Mouse (Mus musculus): ENCODE data around the gene Ikbke.
"Not testable (repeated sequence)": the region's sequence is repeated elsewhere in the genome, so short reads cannot be mapped to it uniquely, and the experiment has no call there.

The Ikbke gene

DNA sequence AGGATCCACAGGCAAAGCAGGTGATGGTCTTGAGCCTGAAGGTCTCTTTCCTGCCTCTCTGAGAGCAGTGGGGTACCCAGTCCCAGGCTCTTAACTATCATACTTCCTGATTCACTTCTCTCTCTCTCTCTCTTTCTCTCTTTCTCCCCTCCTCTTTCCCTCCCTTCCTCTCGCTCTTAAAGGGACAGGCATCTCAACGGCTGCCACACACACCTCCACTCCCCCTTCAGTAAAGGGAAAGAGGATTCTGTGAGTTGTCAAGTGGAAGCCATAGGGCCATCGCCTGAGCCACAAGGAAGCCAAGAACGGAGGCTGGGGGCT lies at the start of gene Ikbke:
Ikbke (minus strand) TSS at position 151 of the 321 bp plus-strand sequence.
- DNase-seq, result no peak

DNA sequence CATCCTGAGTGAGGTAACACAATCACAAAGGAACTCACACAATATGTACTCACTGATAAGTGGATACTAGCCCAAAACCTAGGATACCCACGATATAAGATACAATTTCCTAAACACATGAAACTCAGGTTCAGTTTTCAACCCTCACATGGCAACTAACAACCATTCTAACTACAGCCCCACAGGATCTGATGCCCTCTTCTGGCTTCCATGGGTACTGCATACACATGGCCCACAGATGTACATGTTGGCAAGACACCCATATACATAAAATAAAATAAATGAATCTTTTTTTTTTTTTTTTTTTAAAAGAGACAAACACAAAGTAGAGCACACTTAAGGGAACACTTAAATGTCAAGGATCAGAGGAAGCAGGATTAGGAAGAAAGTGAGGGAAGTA lies 49.7 kb upstream of the Ikbke start:
- not testable (repeated sequence) for DNase-seq

DNA sequence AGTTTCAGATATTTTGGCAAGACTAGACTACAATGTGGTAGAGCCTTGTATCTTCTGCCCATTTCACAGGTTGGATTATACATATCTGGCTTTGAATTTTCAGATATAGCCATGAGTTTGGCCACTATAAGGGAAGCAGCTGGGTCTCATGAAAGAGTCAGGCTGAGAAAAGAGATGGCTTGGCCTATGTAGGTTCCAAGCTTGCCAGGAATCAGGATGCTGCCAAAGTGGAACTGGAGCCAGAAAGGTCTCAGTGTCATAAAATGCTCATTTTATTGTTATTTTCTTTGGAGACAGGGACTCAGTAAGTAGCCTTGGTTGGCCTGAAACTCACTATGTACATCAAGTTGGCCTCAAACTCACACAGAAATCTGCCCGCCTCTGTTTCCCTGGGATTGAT lies 47.8 kb upstream of the Ikbke start:
- DNase-seq, result no peak

DNA sequence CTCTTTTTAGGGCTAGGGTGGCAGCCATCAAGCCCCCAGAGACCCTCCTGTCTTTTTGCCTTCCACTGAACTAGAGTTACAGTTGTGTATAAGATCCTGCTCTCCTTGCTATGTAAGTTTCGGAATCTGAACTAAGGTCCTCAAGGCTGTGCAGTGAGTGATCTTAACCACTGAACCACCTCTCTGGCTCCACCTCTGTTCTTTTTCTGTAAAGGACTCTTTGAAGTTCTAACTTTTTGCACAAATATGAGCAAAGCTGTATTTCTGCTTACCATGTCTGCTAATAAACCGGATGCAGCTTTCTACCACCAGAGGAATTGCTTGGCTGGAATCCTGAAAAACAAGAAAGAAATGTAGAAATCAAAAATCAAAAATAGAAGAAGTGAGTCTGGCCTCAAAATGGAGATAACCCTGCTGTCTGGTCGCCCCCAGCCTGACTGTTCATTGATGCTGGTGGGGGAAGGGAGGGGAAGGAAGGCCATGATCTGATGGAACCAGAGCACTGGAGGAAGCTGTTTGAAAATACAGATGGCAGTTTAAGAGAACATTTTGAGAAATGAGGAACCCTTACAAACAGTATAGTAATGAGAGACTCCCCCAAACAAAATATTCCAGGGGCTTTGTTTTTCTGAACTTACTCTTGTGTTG lies 45.5 kb upstream of the Ikbke start:
- no peak for DNase-seq

DNA sequence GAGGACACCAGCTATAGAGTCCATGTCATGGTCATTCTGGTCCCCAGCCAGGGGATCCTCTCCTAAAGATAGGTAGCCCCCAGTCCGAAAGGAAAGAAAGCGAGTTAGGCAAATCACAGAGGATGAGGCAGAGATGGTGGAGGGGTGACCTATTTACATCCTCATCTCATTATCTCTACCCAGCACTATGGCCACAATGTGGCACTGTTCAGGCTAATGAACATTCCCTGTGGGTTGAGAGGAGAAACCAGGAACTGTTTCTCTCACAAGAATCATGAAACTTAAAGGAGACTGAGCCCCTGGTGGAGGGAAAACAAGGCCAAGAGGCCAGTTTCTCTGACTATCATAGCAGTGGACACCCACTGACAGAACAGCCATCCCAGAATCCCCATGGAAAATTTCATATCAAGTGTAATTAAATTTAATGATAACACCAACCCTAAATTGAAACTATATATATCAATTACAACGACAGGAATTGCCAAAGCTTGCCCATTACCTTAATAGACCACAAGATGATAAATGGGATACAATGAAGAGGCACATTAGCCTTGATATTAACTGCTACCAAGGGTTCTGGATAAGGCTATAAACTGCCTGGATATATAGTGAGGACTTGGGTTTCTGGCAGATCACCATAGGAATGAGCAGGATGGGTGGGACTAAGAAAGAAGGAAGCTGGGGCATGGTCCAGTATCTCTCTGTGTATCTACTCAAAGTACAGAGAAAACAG lies 40.4 kb upstream of the Ikbke start:
- DNase-seq, result no peak

DNA sequence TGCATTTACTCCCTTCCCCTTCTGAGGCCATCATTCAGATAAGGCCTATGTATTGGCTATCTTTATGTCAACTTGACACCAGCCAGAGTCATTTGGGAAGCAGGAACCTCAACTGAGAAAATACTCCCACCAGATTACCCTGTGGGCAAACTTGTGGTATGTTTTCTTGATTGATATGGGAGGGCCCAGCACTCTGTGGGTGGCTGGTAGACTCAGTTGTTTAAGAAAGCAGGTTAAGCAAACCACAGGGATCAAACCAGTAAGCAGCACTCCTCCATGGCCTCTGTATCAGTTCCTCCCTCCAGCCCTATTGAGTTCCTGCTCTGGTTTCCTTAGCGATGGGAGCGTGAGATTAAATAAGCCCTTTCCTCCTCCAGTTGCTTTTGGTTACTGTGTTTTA lies 39.0 kb upstream of the Ikbke start:
- no peak for DNase-seq

DNA sequence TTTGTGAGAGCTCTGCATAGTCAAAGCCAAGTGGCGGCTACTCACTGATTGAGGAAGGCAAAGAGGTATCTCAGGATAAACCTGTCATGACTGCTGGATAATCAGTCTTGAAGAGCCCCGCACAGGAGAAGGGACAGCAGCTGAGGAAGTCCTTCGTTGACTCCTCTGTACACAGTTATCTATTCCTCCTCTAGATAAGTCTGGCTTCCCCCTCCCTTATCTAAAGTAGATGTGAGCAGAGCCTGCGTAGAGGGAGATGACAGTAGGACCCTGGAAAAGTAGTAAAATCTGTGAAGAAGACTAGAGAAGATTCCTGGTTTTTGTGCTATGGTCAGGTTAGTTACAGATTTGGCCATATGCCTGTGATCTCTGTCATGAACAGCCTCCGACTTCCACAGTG lies 38.2 kb upstream of the Ikbke start:
- no peak for DNase-seq

DNA sequence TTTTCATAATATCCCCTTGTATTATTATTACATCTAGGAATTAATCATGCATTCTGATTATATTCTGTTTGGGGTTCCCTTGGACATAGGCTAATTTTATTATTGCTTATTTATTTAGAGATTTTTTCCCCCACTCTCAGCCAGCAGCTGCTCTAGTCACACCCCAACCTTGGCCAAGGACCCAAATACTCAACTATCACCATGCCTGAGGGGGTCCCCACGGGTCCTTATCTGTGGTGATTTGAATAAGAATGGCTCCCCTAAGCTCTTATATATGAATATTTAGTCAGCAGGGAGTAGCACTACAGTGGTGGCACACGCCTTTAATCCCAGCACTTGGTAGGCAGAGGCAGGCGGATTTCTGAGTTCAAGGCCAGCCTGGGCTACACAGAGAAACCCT lies 31.9 kb upstream of the Ikbke start:
- no peak for DNase-seq

DNA sequence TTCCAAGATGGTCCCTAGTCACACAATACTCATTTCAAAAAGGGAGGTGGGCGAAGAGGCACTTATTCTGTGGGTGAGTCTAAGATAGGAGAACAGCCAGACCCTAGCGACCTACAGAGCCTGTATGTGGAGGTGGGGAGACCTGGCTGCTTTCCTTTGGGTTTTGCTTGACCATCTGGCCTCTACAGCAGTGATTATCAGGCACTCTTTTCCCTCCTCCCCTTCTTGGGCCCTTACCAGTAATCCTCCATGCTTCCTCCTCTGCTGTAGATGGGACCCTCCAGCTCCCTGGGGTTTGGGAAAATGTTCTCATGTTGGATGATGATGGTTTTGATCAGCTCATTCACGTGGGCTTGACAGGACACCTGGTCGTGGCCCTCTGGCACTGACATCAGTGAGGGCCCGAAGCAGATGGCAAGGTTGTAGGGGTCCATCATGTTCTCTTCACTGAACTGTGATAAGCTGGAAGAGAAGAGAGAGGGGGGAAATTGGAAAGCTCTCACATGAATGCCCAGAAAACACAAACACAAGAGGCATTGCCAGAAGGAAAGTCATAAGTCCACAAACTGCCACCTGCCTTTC lies 30.9 kb upstream of the Ikbke start:
- DNase-seq, result no peak

DNA sequence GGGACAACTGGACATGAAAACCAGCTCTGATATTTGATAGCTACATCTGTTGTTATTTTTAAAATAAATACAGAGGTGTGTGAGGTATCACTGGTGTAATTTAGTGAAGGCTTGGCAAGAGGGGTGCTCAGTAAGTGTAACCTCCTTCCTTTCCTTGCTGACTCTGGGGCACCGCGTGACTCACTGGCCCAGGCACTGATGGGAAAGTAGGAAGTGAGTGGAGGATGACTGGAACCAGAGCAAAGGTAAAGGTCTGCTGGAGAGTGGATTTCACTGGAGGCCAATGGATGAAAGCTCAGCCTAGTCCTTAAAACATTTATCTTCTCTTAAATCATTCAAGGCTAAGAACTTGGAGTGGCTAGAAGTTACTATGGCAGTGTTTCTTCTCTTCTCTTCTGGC lies 21.3 kb upstream of the Ikbke start:
- DNase-seq, result no peak

DNA sequence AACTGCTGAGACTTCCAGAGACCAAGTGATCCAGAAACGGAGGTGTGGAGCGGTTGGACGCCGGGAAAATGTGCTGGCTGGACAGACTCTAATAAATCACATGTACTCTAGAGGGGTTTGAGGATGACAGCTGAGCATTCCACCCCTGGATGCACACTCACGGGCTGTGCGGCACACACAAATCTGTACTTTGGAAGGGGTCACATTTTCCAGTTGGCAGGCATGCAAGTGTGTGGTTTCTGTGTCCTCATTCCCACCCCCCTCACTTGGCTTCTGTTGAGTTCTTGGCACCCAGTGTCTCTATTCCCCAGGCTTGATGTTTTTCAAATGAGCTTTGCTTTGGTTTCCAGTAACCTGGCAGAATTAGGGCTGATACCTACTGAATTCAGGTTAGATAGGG lies 20.4 kb upstream of the Ikbke start:
- no peak for DNase-seq

DNA sequence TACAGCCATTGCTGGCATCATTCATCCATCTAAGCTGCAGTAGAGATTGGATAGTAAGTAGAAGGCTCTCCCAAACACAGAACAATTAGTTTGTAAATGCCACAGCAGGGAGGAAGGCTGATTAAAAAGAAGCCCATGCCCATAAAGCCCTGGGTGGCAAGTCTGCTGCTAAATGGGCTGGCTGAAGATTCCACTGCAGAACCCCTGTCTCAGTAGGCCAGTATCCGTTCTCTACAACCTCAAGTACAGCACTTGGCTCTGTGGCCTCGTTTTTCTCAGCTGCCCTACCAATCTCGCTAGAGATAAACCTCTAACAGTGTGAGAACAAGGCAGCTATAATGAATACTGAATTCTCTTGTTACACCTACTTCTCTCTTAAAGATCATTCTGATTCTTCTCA lies 19.8 kb upstream of the Ikbke start:
- no peak for DNase-seq

DNA sequence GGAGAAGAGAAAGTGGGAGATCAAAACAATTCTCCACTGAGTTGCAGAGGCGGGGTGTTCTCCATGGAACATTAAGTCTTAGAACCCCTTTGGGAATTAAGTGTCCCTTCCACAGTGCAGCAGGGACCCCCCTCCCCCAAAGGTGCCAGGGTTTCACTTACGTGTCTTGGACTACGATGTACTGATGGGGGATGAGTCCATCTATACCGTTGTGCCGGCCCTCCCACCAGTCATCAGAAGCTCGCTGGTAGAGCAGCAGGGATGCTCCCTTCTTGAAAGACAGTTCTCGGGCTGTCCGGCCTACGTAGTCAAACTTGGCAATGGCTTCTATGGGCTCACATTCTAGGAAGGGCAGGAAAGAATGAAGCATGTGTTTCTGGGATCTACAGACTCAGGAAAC lies 18.8 kb upstream of the Ikbke start:
- no peak for DNase-seq

DNA sequence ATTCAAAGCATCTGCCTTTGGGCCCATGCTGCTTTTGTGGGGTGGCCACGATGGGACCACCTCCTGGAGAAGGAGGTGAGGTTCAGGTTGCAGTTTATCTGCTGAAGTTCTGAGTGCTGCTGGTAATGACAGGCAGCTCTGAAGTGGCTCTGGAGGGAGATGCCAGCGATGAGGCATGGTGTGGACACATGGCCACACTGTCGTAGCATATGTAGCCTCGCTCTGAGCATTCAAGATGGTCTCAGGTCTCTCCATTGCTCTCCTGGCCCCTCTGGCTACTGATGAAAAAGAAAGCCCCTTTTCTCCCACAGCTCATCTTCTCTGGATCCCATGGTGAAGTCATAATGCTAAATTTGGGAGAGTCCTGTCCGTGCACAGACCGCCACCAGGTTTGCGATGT lies 17.3 kb upstream of the Ikbke start:
- no peak for DNase-seq

DNA sequence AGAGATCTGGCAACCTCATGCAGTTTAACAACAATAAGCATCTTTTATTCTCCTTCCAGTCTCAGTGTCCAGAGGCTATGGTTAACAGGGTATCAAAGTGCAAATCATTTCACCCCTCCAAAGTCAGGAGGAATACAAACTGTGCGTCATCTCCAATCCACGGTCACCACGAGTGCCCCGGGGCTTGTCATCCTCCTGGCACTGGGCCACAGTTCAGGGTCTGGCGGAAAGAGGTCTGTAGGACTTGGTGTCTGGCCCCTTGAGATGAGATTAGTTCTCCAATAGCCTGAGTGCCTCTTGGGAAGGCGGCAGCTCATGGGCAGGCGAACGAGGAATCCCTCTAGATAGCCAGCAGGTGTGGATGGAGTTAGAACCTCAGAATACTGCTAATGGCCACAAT lies 15.8 kb upstream of the Ikbke start:
- DNase-seq, result no peak

DNA sequence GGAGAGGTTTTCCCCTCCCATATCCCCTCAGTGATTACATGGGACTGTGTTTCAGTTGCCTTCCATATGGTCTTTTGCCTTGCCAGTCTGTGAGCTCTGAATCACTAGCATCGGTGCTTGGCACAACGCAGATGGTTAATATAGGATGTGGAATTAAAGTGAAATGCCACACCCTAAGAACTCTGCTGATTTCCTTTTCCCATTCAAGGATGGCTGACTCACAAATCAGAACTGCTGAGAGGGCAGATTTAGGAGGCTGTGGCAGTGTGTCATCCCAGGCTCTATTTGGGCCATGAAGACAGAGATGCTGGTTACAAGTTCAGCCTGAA lies 14.5 kb upstream of the Ikbke start:
- DNase-seq, result peak; percentile 45

DNA sequence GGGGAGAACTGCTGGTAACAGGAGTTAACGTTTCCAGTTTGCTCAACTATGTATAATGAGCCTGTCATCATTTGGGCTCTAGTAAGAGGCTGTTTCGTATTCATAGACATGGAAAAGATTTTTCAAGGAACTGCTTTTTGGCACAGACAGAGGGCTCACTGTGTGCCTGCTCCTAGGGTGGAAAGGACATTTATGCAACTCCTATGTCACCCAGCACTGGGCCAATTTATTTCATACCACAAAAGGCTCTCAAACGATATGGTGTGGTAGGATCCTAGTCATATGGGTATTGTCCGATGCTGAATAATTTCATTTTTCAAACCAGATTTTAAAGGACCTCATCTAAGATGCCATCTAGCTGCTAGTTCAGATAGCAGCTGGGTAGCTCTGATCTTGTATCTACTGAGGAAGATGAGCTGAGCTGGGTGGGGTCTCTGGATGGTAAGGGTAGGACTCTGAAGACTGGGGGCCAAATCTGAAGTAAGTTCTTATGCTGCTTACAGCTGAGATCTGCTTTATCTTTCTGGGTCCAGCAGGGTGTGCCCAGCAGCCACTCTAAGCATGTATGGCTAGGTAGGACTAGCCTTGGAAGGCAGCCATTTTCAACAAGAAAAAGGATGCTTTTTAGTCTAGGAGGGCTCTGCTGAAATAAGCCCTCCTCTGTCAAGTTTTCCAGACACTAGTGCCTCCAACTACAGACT lies 14.0 kb upstream of the Ikbke start:
- no peak for DNase-seq

DNA sequence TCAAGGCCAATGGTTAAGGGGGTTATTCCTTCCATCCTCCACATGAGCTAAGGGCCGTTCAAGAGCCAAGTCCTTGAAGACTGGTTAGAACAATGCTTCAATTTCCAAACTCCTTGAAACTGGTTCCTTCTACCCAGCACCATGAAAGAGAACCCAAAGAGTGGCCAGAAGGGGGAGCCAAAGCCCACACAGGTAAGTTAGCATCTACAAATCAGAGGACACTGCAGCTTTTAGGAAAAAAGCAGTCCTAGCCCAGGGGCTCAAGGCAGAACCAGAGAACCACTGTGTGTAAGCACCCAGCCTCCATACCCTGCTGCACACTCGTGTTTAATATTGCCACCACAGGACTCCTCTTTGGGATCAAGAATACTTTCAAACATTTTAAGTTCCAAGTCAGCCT lies 11.2 kb upstream of the Ikbke start:
- peak; percentile 31 for DNase-seq

DNA sequence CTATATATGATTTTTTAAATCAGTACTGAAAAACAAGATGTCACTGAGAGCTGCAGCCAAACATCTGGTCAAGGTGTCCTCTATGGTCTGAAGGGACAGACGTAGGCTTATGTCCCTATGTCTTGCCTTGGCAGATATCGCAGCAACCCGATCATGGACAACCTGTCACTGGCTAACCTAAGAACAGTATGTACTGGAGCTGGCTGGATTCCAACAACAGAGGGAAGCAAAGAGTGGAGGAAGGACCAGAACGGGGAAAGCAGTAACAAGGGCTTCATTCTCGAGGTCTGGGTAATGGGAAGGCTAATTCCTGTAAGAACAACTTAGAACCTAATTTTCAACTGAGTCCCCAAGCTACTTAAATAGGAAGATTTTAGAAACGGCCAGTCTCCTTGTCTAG lies 9.5 kb upstream of the Ikbke start:
- DNase-seq, result no peak

DNA sequence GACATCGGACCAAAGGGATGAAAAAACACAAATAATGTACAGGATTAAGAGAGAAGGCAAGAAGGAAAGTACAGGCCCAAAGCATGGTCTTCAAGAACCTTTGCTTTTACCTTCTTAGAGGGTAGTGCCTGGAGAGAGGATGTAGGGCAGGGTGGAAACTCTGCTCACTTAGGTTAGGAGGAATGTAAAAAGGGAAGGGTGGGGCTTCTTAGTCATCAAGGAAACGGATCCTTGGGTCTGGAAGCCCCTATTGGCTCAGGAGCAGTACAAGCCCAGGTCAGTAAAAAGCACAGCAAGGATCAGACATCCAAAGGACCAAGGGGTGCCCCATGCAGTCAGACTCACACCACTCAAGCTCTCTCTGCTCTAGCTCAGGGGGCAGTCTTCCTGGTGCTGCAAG lies 7.9 kb upstream of the Ikbke start:
- DNase-seq, result no peak

DNA sequence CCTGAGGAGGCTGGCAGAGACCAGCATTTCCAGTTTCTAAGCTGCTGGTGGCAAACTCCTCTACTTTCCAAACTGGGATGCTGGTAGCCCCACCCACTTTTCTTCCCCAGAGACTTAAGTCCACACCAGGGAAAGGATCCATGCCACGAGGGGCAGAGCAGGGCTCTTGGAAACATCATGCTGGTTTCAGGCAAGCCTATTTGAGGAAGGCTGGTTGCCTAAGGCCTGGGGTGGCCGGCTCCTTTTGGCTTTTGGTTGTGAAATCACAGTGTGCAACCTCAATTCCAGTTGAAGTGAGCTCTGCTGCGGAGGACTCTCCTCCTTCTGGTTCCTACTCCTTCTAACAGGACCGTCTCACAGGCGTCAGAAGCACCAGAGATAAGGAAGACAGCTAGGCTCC lies 7.4 kb upstream of the Ikbke start:
- DNase-seq, result no peak

DNA sequence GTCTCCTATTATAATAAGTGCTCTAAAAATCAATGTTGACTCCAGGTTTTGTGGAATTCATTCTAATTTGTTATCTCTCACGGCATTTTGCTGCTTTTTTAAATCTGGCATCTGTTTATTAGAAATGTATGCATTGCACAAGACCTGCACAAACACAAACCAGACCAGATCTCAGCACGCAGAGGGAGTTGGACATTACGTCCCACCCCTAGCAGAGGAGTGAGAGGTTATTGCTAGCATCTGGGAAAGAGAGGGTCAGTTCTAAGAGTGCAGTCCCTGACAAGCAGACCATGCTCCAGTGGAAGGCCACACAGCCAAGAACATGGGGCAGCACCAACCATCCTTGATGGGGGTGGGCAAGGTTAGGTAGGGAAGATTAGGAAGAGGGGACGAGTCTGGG lies 5.2 kb upstream of the Ikbke start:
- no peak for DNase-seq

DNA sequence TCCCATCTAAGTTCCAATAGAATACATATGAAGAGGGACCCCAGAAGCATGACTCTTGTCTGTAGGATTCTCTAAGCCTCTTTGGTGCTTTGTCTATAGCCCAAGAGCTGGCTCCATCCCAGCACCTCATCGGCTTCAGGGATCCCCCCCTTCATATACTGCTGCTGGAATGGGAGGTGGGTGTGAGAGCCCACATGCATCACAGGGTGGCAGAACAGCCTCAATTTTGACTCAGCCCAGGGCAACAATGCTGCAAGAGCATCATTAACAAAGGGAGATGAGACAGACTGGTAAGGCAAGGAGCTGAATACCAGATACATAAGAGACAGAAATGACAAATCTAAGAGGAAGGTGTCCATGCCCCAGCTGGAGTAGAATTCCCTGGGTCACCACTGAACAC lies 4.8 kb upstream of the Ikbke start:
- no peak for DNase-seq

DNA sequence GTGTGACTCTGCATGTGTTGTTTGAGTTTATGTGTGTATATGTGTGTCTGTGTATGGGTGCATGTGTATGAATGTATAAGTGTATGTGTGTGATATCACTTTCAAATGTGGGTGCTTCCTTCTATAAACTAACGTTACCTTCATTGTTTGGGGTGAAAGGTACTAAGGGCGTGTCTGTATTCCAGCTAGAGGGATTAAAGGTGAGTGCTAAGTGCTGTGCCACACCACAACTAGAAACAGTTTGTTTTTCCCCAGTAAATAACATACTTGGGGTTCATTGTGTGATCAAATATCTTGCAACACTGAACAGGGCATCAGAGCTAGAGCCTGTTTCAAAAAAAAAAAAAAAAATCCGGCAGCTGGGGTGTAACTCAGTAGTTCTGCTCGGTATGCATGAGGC lies 2.3 kb upstream of the Ikbke start:
- no peak for DNase-seq
